Mouse (Mus musculus) lung, postnatal 0 days (tissue): Measurements from ENCODE around the gene Bcar1. TPM values are rescaled to one million over a fixed set of nuclear protein-coding genes. Genes with fewer than 3 reads are reported as not detected.

Experiments
- ATAC-seq: fragments of 200-750 bp; cut with Nextera tagmentation; 2 replicates; pipeline ENCODE4 v1.8.0; 2017; ENCODE audit warnings: moderate library complexity
- DNase-seq: peaks from one replicate; pipeline ENCODE4 v3.0.0-alpha.2; 2016; ENCODE audit warnings: low spot score
- H3K27ac ChIP-seq: fragments of 300-500 bp; sonication (generic); 2 replicates; pipeline ENCODE4 v1.5.1; 2014; ENCODE audit warnings: antibody characterized with exemption, mild to moderate bottlenecking, low read length, mixed read lengths
- H3K27me3 ChIP-seq: fragments of 300-500 bp; sonication (generic); replicated peaks from 2 replicates; pipeline ENCODE4 v1.6.1; 2014; ENCODE audit warnings: low read length, mixed read lengths; ENCODE audit not compliant: insufficient read depth
- H3K36me3 ChIP-seq: fragments of 300-500 bp; sonication (generic); 2 replicates; pipeline ENCODE4 v1.6.1; 2014; ENCODE audit warnings: low read length, mixed read lengths; ENCODE audit not compliant: insufficient read depth
- H3K4me1 ChIP-seq: fragments of 300-500 bp; sonication (generic); 2 replicates; pipeline ENCODE4 v1.6.1; 2014; ENCODE audit warnings: antibody characterized with exemption, low read depth, low read length, mixed read lengths; ENCODE audit not compliant: insufficient read depth
- H3K4me2 ChIP-seq: fragments of 300-500 bp; sonication (generic); replicated peaks from 2 replicates; pipeline ENCODE4 v1.6.1; 2014; ENCODE audit warnings: low read depth, mild to moderate bottlenecking, low read length, moderate library complexity, mixed read lengths
- H3K4me3 ChIP-seq: fragments of 300-500 bp; sonication (generic); 2 replicates; pipeline ENCODE4 v1.5.1; 2014; ENCODE audit warnings: low read depth, low read length
- H3K9ac ChIP-seq: fragments of 300-500 bp; sonication (generic); replicated peaks from 2 replicates; pipeline ENCODE4 v1.6.1; 2014; ENCODE audit warnings: low read depth, mild to moderate bottlenecking
- H3K9me3 ChIP-seq: fragments of 300-500 bp; sonication (generic); 2 replicates; pipeline ENCODE4 v1.6.1; 2016; ENCODE audit warnings: low read length, mixed read lengths
- CTCF ChIP-seq: IDR thresholded peaks from 2 replicates; pipeline ENCODE4 v1.5.1; 2016; ENCODE audit warnings: antibody characterized with exemption, mild to moderate bottlenecking
- EP300 ChIP-seq: IDR thresholded peaks from 2 replicates; pipeline ENCODE4 v1.6.1; 2016; ENCODE audit warnings: antibody characterized with exemption, mild to moderate bottlenecking, control low read depth
- WGBS: fragments of 180-500 bp; shearing (Covaris S2); extraction: QIAGEN DNeasy Blood & Tissue Kit; methylation state at CpG from one replicate; pipeline ENCODE4 v1.1.7; 2014; 5-methylcytosine and 5-hydroxymethylcytosine counted together
- polyA plus RNA-seq: library from polyadenylated mRNA; unstranded; fragments of >200 nt; fragmentation: Nextera tagmentation; extraction: Ambion mirVana; gene quantifications from 2 replicates; pipeline ENCODE4 v1.2.1, GENCODE M21; 2015

Bcar1 gene
- polyA plus RNA-seq, 1 experiment from 2014 or later, result 29.3 TPM

DNA sequence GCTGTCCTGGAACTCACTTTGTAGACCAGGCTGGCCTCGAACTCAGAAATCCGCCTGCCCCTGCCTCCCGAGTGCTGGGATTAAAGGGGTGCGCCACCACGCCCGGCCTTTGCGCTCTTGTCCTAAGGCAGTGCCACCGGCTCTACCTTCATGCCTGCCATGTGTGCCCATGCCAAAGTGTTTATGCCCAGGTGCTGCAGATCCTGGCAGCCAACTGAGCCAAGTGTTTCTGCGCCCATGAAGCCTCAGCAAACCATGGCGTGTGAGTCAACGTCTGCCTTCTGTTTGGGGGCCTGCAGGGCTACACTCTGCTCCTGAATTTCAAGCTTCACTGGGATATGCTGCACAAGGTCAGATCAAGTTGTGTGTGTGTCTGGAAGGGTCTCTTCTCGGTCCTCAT is 39.0 kb downstream of the Bcar1 start:
- TF ChIP-seq CTCF (no peak), EP300 (no peak)
- WGBS, result 90% methylated on average over 12 of the region's 12 CpGs

DNA sequence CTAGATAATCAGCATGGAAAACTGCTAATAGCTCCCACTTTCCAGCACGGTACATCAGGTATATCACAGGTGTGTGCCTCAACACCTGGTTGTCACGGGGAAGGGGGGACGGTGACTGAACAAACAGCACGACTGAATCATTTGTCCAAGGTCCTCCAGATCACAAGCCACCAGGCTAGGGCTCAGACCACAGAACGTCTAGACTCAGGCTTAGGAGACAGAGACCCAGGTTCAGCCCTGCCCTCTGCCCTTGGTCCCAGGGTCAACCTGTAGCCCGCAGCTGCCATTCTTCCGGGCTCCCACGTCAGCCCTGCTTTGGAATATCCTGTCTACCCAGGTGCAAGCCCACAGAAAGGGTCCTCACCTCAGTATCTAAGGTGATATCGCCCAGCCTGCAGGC is 42.2 kb downstream of the Bcar1 start:
- Histone ChIP-seq H3K4me1 (peaks cover 3% of the 10 kb centered on the region; the same call in 1 of the 2 replicates), H3K4me3 (no peak overlapping the region), H3K4me2 (no peak overlapping the region), H3K27me3 (no peaks in the 10 kb centered on the region), H3K9ac (no peak overlapping the region), H3K9me3 (no peaks in the 10 kb centered on the region), H3K27ac (no peak overlapping the region), H3K36me3 (no peaks in the 10 kb centered on the region)
- DNase-seq, result no peak
- 68% methylated on average over 9 of the region's 9 CpGs for WGBS
- ATAC-seq, result no peak
- no peak for TF ChIP-seq CTCF
- no peak for TF ChIP-seq EP300

More for the DNA sequence above, 39.0 kb downstream of the Bcar1 start:
- no peak for ATAC-seq
- Histone ChIP-seq H3K4me3 (no peak overlapping the region), H3K36me3 (no peaks in the 10 kb centered on the region), H3K4me2 (no peak overlapping the region), H3K4me1 (peaks cover 3% of the 10 kb centered on the region; the same call in 1 of the 2 replicates), H3K27ac (no peak overlapping the region), H3K9me3 (no peaks in the 10 kb centered on the region), H3K27me3 (no peaks in the 10 kb centered on the region), H3K9ac (no peak overlapping the region)
- no peak for DNase-seq

DNA sequence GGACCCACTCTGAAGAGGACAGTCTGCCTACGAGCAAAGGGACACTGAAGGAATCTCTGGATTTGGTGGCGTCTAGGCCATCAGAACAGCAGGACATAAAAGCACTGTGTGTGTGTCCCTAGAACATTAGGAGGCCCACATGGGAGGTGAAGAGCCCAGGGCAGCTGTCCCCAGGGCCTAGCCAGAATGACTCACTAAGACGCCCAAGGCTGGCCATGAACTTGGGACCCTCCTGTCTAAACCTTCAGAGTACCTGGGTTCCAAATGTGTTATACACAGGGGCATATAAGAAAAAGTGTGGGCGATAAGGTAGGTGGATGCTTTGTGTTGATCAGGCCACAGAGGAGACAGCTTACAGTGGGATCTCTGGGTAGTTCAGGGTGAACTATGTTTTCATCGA is 42.9 kb downstream of the Bcar1 start:
- H3K4me1 ChIP-seq, result peaks cover 3% of the 10 kb centered on the region; the same call in 1 of the 2 replicates
- no peaks in the 10 kb centered on the region for H3K9me3 ChIP-seq
- ATAC-seq, result no peak
- no peak overlapping the region for H3K27ac ChIP-seq
- DNase-seq, result no peak
- no peak overlapping the region for H3K4me3 ChIP-seq
- WGBS, result 89% methylated on average over 5 of the region's 5 CpGs
- H3K36me3 ChIP-seq, result no peaks in the 10 kb centered on the region
- no peak for TF ChIP-seq EP300
- TF ChIP-seq CTCF, result no peak
- no peak overlapping the region for H3K9ac ChIP-seq
- no peak overlapping the region for H3K4me2 ChIP-seq
- no peaks in the 10 kb centered on the region for H3K27me3 ChIP-seq

DNA sequence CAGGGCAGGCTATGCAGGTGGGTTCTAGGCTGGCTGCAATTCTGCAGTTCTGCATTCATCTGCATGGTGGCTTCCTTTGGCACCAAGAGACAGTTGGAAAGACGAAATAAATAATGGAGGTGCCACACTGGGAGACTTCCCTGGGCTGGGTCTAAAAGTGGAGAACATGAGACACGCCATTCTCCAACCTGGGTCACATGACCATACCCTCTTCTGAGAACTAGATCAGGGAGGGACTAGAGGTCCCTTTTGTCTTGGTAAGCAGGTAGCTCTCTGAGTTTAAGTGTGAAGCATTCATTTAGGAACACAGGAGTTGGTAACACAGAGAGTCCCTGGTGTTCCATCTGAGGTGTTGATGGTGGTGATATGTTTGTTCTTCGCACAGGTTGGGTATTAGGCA is 43.4 kb downstream of the Bcar1 start:
- DNase-seq (no peak), ATAC-seq (no peak)
- Histone ChIP-seq H3K27me3 (no peaks in the 10 kb centered on the region), H3K4me3 (no peak overlapping the region), H3K4me2 (no peak overlapping the region), H3K9me3 (no peaks in the 10 kb centered on the region), H3K36me3 (no peaks in the 10 kb centered on the region), H3K27ac (no peak overlapping the region), H3K4me1 (peaks cover 2% of the 10 kb centered on the region; the same call in 1 of the 2 replicates), H3K9ac (no peak overlapping the region)
- WGBS, result 69% methylated on average over 3 of the region's 3 CpGs
- TF ChIP-seq EP300 (no peak), CTCF (no peak)

DNA sequence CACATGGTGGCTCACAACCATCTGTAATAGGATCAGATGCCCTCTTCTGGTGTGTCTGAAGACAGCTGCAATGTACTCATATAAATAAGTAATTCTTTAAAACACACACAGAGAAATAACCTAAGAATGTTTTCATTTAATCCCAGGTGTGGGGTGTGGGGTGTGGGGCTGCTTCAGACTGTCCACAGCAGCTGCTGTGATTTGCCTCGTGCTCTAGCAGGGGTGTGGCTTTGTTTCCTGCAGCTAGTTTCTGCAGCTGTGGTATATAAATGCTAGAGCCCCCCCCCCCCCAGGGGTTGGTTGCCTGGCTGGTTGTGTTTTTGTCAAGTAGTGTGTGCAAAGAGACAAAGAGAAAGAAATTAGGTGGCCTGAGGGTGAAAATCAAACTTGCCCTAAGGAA is 44.6 kb downstream of the Bcar1 start:
- DNase-seq (no peak), ATAC-seq (no peak)
- H3K27me3 ChIP-seq, result no peaks in the 10 kb centered on the region
- H3K4me2 ChIP-seq, result no peak overlapping the region
- no peaks in the 10 kb centered on the region for H3K36me3 ChIP-seq
- H3K4me1 ChIP-seq, result no peaks in the 10 kb centered on the region
- WGBS, result 8% methylated on average over 1 of the region's 1 CpGs
- no peak overlapping the region for H3K27ac ChIP-seq
- no peak overlapping the region for H3K9ac ChIP-seq
- H3K9me3 ChIP-seq, result no peaks in the 10 kb centered on the region
- no peak overlapping the region for H3K4me3 ChIP-seq
- no peak for TF ChIP-seq EP300
- no peak for TF ChIP-seq CTCF

DNA sequence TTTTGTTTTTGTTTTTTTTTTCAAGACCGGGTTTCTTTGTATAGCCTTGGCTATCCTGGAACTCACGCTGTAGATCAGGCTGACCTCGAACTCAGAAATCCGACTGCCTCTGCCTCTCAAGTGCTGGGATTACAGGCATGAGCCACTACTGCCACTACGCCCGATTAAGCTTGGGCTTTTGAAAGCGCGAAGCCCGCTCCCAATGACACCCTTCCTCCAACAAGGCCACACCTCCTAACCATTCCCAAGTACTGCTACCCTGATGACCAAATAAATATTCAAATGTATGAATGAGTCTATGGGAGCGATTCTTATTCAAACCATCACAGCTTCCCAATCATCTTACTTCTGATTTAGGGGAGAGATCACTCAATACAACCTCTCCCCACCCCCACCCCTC is 46.0 kb downstream of the Bcar1 start:
- H3K9ac ChIP-seq, result no peak overlapping the region
- no peak overlapping the region for H3K4me2 ChIP-seq
- H3K36me3 ChIP-seq, result no peaks in the 10 kb centered on the region
- no peaks in the 10 kb centered on the region for H3K4me1 ChIP-seq
- WGBS, result 79% methylated on average over 10 of the region's 10 CpGs
- no peak overlapping the region for H3K27ac ChIP-seq
- DNase-seq (no peak), ATAC-seq (no peak)
- H3K4me3 ChIP-seq, result no peak overlapping the region
- no peaks in the 10 kb centered on the region for H3K27me3 ChIP-seq
- no peaks in the 10 kb centered on the region for H3K9me3 ChIP-seq
- TF ChIP-seq CTCF (no peak), EP300 (no peak)

DNA sequence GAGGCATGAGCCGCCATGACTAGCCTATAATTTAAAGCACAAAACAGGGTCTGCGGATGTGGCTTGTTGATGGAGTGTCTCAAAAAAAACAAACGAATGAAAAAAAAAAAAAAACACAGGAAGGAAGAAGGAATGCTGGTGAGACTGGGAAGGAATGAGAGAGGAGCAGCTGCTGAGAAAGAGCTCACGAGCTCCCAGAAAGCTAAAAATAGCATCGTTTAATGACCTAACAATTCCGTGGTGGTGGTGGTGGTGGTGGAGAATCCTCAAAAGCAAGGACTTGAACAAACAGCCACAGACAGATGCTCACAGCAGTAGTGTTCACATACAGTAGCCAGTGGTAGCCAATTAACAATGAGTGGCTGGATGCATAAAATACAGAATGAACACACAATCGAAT is 48.2 kb downstream of the Bcar1 start:
- Histone ChIP-seq H3K9me3 (no peaks in the 10 kb centered on the region), H3K4me1 (no peaks in the 10 kb centered on the region), H3K27me3 (no peaks in the 10 kb centered on the region), H3K4me2 (no peak overlapping the region), H3K4me3 (no peak overlapping the region), H3K9ac (no peak overlapping the region), H3K27ac (no peak overlapping the region), H3K36me3 (no peaks in the 10 kb centered on the region)
- 40% methylated on average over 7 of the region's 7 CpGs for WGBS
- DNase-seq, result no peak
- TF ChIP-seq CTCF (no peak), EP300 (no peak)
- ATAC-seq, result no peak
